Mouse (Mus musculus) left cerebral cortex, postnatal 10 days (tissue): ENCODE results near the gene Tsc22d1. TPM values are rescaled to one million over a fixed set of nuclear protein-coding genes. Genes with fewer than 3 reads are reported as not detected.

ENCODE experiments used
- DNase-seq, 2 experiments: peaks; one replicate each; pipeline ENCODE4 v3.0.0; 2021 to 2022; ENCODE audit warnings: low spot score in 2 of 2, mixed read lengths in 1 of 2; ENCODE audit errors: extremely low spot score in 1 of 2
- intact Hi-C: fragments of 180-260 bp; cut with DNase I; formaldehyde crosslinking; loops from one replicate; pipeline ENCODE4 v1.15.1; 2025
- total RNA-seq, 2 experiments: library from RNA; stranded (reverse); gene quantifications; 2 replicates each; pipeline ENCODE4 v1.2.3; 2021

Tsc22d1 gene
- total RNA-seq, 2 experiments from 2014 or later: 541 to 586 TPM

- intact Hi-C loops: loop anchor here (2.0 to 5.0 kb wide), 5 partner anchors 52 to 369 kb away; partner anchors contain the start of gene Serp2
- DNase-seq: peak; percentile 89 to 94
These were observed 90.9 kb downstream of the Tsc22d1 start for GRCm38 (mm10) chr14:76505439-76506220.

DNA sequence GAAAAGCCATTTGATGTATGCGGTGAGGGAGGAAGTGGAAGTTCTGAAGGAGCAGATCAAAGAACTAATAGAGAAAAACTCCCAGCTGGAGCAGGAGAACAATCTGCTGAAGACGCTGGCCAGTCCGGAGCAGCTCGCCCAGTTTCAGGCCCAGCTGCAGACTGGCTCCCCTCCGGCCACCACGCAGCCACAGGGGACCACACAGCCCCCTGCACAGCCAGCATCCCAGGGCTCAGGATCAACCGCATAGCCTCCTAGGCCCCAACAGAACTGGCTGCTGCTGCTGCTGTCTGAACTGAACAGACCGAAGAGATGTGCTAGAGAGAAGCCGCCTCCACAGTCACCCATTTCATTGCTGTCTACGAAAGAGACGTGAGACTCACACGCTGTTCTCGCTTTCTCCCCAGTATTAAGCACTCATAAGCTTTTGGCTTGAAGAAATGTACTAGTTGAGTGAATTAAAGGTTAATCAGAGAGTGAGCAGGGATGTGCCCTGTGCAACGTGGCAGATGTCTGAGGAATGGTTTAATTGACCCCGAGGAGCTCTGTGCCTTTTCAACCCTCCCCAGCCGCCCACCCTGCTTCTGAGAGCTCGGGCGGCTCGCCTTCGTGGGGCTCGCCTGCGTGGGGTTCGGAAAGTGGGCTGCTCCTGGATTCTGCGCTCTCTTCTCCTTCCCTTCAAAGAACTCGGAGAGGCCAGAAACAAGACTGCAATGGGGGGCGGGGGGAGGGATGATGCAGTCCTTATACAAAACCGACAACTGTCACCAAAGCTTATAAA, 91.9 kb downstream of the Tsc22d1 start:
- peak; percentile 34 to 67 for DNase-seq
- intact Hi-C loops: loop anchor here (5.0 kb wide), 4 partner anchors 51 to 256 kb away; partner anchors contain the start of gene Serp2

GRCm38 (mm10) chr14:76507357-76507756, 92.6 kb downstream of the Tsc22d1 start:
- intact Hi-C loops: loop anchor here (5.0 kb wide), 4 partner anchors 50 to 255 kb away; partner anchors contain the start of gene Serp2
- DNase-seq: no peak

- intact Hi-C loops: loop anchor here (5.0 kb wide), 4 partner anchors 49 to 254 kb away; partner anchors contain the start of gene Serp2
- no peak for DNase-seq
These were observed 93.2 kb downstream of the Tsc22d1 start for GRCm38 (mm10) chr14:76507804-76508500.

- peak in 1 of 2 experiments; percentile 31 for DNase-seq
- intact Hi-C loops: loop anchor here (5.0 kb wide), 4 partner anchors 49 to 254 kb away; partner anchors contain the start of gene Serp2
These were observed 93.9 kb downstream of the Tsc22d1 start for GRCm38 (mm10) chr14:76508701-76509100.

GRCm38 (mm10) chr14:76511971-76512370, 97.2 kb downstream of the Tsc22d1 start:
- intact Hi-C loops: no loop called here
- DNase-seq: no peak

DNA sequence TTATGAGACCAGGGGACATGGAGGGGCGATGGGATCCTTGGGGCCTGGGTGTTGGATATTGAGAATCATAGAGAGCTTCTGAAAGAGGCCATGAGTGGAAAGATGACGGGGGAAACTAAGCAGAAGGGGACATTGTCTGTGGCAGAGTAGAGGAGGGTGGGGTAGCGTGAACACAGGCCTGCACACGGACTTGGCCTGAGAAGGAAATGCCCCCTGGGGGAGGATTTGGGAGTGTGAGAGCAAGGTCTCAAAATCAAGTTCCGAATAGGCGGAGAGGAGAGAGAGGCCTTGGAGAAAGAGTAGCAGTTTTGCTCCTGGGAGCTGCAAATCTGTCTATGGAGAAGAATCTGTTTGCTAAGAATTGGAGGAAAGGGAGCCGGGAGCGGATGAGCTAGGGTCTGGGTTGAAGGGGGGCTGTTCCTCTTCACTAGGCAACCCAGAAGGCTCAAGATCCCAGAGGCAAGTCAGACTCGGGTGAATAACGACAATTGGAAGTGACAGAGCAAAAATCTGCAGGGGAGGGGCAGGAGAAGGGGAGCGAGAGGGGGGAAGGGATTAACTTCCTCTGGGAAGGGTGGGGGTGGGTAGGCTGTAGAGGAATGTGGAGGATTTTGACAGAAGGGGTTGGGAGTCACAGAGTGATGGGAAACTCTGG, 98.8 kb downstream of the Tsc22d1 start:
- intact Hi-C loops: no loop called here
- DNase-seq: no peak

DNA sequence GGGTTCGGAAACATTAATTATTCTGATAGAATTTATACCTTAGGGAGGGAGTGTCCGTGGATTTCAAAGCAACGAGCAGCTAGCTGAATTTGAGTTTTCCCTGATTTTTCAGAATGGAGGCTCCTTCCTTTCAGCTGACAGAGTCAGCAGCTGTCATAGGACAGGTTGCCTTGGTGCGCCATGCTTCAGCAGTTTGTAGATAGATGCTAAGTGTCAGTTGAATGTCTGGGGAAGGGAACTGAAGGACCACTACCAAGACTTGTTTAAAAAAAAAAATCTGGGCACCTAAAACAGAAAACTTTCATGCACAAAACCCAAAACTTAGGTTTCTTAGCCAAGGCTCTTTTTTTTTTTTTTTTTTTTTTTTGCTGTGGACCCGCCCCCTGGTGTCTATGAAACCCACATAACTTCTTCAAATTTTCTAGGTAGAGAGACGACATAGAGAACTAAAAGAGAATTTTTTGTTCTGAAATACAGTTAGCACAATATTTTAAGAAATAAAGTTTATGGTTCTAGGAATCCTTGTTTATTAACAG, 99.4 kb downstream of the Tsc22d1 start:
- no peak for DNase-seq
- intact Hi-C loops: no loop called here

- no peak for DNase-seq
- intact Hi-C loops: no loop called here
These were observed 100.9 kb downstream of the Tsc22d1 start for GRCm38 (mm10) chr14:76515620-76516019.

GRCm38 (mm10) chr14:76518217-76518616, 103.5 kb downstream of the Tsc22d1 start:
- DNase-seq: no peak
- intact Hi-C loops: no loop called here

- no peak for DNase-seq
- intact Hi-C loops: no loop called here
These were observed 105.8 kb downstream of the Tsc22d1 start for GRCm38 (mm10) chr14:76520606-76521005.

GRCm38 (mm10) chr14:76521308-76521707, 106.5 kb downstream of the Tsc22d1 start:
- DNase-seq: no peak
- intact Hi-C loops: no loop called here

GRCm38 (mm10) chr14:76523344-76523743, 108.6 kb downstream of the Tsc22d1 start:
- DNase-seq: no peak
- intact Hi-C loops: no loop called here

DNA sequence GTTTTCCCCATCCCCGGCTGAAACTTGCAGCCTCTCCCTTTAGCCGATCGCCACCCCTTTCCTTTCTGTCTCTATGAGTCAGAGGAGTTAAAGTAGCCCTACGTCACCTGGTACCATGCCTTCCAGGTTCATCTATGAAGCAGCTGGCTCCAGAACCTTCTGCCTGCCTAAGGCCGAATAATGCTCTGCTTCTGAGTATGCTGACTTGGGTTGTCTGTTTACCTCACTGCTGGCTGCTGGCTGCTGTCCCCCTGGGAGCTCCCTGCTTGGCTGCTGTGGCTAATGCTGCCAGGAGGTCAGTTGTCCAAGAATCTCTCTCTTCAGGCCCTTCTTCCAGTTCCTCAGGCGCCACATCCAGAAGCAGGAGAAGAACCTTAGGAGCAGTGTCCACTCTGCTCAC, 111.7 kb downstream of the Tsc22d1 start:
- intact Hi-C loops: no loop called here

GRCm38 (mm10) chr14:76527030-76527719, 112.4 kb downstream of the Tsc22d1 start:
- intact Hi-C loops: no loop called here

More for the DNA sequence above, 111.7 kb downstream of the Tsc22d1 start:
- DNase-seq: no peak

GRCm38 (mm10) chr14:76527758-76528313, 113.1 kb downstream of the Tsc22d1 start:
- intact Hi-C loops: no loop called here
- no peak for DNase-seq

More at GRCm38 (mm10) chr14:76527030-76527719, 112.4 kb downstream of the Tsc22d1 start:
- no peak for DNase-seq

DNA sequence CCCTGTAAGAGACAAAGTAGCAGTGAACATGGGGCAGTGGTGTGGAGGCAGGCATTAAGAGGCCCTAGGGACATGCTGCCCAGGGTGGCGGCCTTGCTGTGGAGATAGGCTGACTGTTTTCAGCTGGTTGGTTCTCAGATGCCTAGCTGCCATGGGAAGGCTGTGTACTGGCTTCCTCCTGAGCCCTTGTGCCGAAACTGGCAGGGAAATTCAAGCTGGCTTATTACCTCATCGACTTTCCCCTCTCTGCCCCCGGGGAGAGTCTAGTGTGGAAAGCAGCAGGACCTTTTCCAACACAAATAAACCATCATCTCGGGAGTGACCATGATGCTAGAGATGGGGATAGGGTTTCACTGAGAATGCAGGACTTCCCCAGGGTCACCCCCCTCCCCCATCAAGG, 113.9 kb downstream of the Tsc22d1 start:
- no peak for DNase-seq
- intact Hi-C loops: no loop called here
